ENCODE assay signal across 16 mouse cellular contexts in genomic region chrX:85778346-85778745, GRCm38 (mm10).
"Had no signal": no experiment of that assay in that cellular context is flagged by ENCODE, and none has a peak within 500 bp of the region (broad histone marks: within the 10 kb centered on the region; RNA-seq: fewer than 3 reads in every experiment).

No protein-coding gene starts in this region.

- H3K36me3 ChIP-seq: midbrain, embryonic 13.5 days; midbrain, embryonic 15.5 days; neural tube, embryonic 12.5 days; stomach, embryonic 15.5 days had no signal

- DNase-seq: lung, adult 18-20 months; lung, embryonic 14.5 days; lung, postnatal 14 days; lung, postnatal 36 days; right cerebral cortex, postnatal 14 days; thymus, adult 2 months; thymus, postnatal 25 days; thymus, postnatal 4 days had no signal

- H3K27ac ChIP-seq: macrophage; midbrain, embryonic 13.5 days; midbrain, embryonic 15.5 days; neural tube, embryonic 12.5 days; stomach, embryonic 15.5 days; stomach, postnatal 0 days had no signal

- H3K4me3 ChIP-seq: midbrain, embryonic 13.5 days; midbrain, embryonic 15.5 days; neural tube, embryonic 12.5 days; stomach, embryonic 15.5 days had no signal

- H3K4me2 ChIP-seq: lung, embryonic 14.5 days; midbrain, embryonic 11.5 days; midbrain, embryonic 13.5 days; midbrain, embryonic 15.5 days; neural tube, embryonic 12.5 days; stomach, embryonic 15.5 days had no signal

- H3K4me1 ChIP-seq: midbrain, embryonic 13.5 days; midbrain, embryonic 15.5 days; neural tube, embryonic 12.5 days; stomach, embryonic 15.5 days had no signal

- H3K27me3 ChIP-seq: midbrain, embryonic 13.5 days; midbrain, embryonic 15.5 days; neural tube, embryonic 12.5 days; stomach, embryonic 15.5 days had no signal

- ATAC-seq: midbrain, embryonic 13.5 days; midbrain, embryonic 15.5 days had no signal

- H3K9me3 ChIP-seq: megakaryocyte, embryonic 14.5 days; midbrain, embryonic 13.5 days; midbrain, embryonic 15.5 days; neural tube, embryonic 12.5 days; stomach, embryonic 15.5 days had no signal

- H3K9ac ChIP-seq: lung, embryonic 14.5 days; midbrain, embryonic 13.5 days; midbrain, embryonic 15.5 days; neural tube, embryonic 12.5 days; stomach, embryonic 15.5 days had no signal
